Mouse (Mus musculus) neutrophil, adult 83 days (primary cell): ENCODE results near the gene Hectd3. TPM values are rescaled to one million over a fixed set of nuclear protein-coding genes. Genes with fewer than 3 reads are reported as not detected.

Experiments
- total RNA-seq, 2 experiments: library from RNA; stranded (reverse); gene quantifications; one replicate each; pipeline ENCODE4 v1.2.4; 2023

Gene Hectd3
- total RNA-seq = 10 to 100 TPM; 28.2 to 40.6 TPM

DNA sequence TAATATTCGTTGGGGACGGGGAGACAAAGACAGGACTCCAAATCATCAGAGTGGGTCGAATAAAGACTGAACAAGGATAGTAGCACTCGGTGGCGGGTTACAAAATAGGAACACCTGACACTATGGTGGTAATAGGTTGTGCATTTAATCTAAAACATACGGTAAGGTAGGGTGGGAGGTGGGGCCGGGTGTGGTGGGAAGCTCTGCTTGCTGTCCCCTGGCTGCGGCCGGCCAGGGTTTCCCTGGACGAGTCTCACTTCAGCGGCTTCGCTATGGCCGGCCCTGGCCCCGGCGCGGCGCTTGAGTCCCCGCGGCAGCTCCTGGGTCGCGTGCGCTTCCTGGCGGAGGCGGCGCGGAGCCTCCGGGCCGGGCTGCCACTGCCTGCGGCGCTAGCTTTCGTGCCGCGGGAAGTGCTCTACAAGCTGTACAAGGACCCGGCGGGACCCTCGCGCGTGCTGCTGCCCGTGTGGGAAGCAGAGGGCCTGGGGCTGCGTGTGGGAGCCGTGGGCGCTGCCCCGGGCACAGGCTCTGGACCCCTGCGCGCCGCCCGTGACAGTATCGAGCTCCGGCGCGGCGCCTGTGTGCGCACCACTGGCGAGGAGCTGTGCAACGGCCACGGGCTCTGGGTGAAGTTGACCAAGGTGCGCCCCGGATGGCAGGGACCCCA lies at the start of gene Hectd3:
Gene Hectd3 (plus strand): TSS at position 187 of the 667 bp plus-strand sequence.

DNA sequence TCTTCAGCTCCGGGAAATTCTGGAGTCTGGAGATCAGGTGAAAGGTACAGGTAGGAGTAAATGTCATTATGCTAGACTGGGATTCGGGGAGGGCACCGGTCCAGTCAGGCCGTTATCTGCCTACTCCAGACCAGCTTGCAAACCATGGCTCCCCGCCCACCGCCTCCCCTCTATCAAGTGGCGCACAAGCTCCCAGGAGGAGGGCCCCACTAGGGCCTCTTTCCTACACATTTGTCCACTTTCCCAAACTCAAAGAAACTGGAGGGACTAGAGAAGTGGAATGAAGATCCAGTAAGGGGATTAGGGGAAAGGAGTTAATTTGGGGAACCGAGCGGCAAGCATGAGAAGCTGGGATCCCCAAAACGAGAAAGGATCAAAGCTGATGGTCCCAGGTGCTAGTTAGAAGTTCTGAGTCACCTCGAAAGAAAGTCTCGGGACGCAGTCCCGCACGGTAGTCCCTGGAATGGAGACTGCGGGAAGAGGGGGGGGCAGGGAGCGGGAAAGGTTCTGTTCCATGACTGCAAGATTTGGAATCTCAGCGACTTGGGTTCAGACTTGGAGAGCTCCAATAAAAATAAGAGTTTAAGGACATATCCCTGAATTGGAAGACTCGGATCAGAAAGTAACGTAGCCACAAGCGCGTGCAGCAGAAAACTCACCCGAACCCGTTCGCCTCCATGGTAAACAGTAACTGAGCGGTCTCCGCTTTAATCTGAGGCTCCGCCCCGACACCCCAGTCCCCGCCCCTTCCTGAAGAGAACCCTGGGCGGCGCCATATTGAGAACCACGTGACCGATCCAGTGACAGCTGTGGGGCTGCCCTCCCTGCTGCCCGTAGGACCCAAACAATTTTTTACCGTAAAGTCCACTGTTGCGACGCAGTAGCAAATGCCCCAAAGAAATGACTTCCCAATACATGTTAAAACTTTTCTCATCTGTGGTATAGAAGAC lies 1.2 kb upstream of the Hectd3 start, which contains the start of gene Urod:
Gene Urod (minus strand): TSS at position 742 of the 950 bp plus-strand sequence.

DNA sequence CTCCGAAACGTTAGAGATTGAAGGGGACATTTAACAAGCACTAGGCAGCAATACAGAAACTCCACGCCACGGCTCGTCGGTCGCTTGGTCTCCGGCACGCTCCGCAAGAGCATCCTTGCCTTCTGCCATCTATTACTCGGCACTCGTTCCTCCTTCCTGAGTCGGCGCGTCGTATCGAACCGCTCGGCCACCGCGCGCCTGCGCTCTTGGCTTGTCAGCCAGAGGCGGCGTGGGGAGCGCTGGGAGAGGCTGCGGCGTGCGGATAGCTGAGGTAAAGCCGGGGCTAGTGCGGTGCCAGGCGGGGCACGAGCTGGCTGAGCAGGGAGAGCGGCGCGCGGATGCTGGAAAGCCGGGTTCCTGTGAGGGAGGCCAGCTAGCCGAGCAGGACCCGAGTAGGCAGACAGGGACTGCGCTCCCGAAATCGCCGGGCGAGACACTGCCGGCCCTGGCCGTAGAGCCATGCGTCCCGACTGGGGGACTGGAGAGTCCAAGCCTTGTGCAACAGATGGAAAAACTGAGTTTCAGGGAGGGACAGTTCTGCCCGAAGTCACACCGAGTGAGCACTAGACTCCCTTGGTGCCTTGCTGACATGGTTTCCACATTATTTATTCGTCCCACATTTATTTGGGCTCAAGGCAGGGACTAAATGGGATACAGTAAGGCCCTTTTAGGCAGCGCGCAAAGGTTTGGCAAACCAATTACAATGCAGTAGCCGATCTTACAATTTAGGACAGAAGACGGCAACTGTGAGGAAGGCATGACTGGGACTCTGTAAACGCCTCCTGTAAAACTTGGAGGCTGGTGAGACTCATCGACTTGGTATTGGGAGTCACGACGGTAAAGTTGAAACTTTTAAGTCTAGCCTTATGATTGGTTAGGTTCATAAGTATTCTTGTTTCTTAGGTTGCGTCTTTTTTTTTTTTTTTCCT lies 24.4 kb downstream of the Hectd3 start, which contains the start of gene Eif2b3:
Gene Eif2b3 (plus strand): TSS at position 197 of the 929 bp plus-strand sequence.

Other genes with a start within 250 kb of the Hectd3 start
- gene Toe1, start 187.7 kb upstream of the Hectd3 start, total RNA-seq = 10 to 100 TPM; 14.0 to 16.1 TPM
- gene Mutyh, start 187.6 kb upstream of the Hectd3 start, total RNA-seq = 1 to 10 TPM; 3.3 to 7.0 TPM
- gene Hpdl, start 173.6 kb upstream of the Hectd3 start, total RNA-seq = not detected
- gene Zswim5, start 117.9 kb upstream of the Hectd3 start, total RNA-seq = not detected
- 10 to 100 TPM; 54.6 to 70.3 TPM for gene Urod, start 904 bp upstream of the Hectd3 start, total RNA-seq
- gene Eif2b3, start 24.1 kb downstream of the Hectd3 start, total RNA-seq = 1 to 10 TPM; 6.7 to 8.7 TPM
- 1 to 10 TPM; 2.7 to 3.3 TPM for gene Ptch2, start 100.8 kb downstream of the Hectd3 start, total RNA-seq
- 10 to 100 TPM; 68.1 to 68.3 TPM for gene Btbd19, start 130.4 kb downstream of the Hectd3 start, total RNA-seq
- 1 to 10 TPM; 1.4 to 2.8 TPM for gene Tctex1d4, start 131.5 kb downstream of the Hectd3 start, total RNA-seq
- gene Plk3, start 138.6 kb downstream of the Hectd3 start, total RNA-seq = 100 to 1,000 TPM; 150 to 168 TPM
- gene Rps8, start 160.9 kb downstream of the Hectd3 start, total RNA-seq = 100 to 1,000 TPM; 744 to 862 TPM
- 10 to 100 TPM; 28.2 to 32.3 TPM for gene Kif2c, start 187.3 kb downstream of the Hectd3 start, total RNA-seq